Mouse (Mus musculus) CH12F3 (cell line): ENCODE results near the gene Nf1.

ENCODE experiments used
- in situ Hi-C: fragments of 300-500 bp; cut with MboI; formaldehyde crosslinking; loops from 2 replicates; pipeline ENCODE4 v1.14.3; 2020; ENCODE audit warnings: low sequenced_read_pairs

Gene Nf1

DNA sequence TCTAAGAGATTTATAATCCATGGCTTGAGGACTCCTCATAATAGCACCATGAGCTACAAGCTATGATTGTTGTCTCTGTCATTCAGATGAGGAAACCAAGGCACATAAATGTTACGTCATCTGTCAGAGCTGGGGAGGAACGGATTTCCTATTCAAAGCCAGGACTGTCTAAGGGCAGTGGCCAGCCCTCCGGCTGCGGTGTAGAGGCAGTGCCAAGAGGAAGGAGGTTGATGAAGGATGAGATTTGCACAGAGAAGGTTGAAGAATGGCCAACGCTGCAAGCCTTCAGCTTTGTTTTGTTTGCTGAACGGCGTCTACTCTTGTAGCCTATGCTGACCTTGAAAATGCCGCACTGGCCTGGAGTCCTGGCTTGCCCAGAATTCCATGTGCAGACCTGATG, 13.8 kb upstream of the Nf1 start:
- in situ Hi-C loops: no loop called here

GRCm38 (mm10) chr11:79327106-79327505, 12.4 kb upstream of the Nf1 start:
- in situ Hi-C loops: no loop called here

DNA sequence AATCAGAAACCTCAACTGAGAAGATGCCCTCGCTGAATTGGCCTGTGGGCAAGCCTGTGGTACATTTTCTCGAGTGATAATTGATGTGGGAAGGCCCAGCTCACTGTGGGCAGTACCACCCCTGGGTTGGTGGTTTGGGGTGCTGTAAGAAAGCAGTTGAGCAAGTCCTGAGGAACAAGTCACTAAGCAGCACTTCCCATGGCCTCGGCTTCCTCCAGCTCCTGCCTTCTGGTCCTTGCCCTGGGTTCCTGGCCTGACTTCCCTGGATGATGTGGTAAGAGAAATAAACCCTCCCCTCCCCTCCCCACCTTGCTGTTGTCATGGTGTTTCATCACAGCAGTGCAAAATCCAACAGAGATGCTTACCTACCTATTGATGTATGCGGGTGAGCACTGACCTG, 11.4 kb upstream of the Nf1 start:
- in situ Hi-C loops: no loop called here

DNA sequence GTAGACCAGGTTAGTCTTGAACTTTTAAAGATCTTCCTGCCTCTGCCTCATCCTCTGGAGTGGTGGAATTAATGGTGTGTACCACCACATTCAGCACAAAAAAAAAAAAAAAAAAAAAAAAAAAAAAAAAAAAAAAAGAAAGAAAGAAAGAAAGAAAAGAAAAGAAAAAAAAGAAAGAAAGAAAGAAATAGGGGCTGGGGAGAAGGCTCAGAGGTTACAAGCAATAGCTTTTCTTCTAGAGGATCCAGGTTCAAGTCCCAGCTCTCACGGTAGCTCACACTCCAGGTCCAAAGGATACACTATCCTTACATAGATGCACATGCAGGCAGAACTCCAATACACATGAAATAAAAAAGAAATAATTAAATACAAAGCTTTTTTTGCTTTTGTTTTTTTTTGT, 9.9 kb upstream of the Nf1 start:
- in situ Hi-C loops: no loop called here

DNA sequence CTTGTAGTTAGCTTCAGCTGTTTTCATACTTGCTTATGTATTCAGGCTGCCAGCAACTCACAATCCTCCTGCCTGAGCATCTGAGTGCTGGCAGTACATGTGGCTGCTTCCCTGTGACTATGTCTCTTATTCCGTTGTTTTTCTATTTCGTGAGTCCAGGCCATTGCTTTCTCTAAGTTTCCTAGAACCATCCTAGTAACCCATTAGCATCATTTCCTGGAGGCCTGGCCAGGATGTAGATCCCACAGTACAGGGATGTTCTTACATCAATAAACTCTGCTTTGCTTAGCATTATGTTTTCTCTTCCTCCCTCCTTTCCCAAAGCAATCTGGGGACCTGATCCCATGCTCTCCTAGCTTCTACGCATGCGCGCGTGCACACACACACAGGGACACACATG, 4.4 kb upstream of the Nf1 start:
- in situ Hi-C loops: no loop called here

DNA sequence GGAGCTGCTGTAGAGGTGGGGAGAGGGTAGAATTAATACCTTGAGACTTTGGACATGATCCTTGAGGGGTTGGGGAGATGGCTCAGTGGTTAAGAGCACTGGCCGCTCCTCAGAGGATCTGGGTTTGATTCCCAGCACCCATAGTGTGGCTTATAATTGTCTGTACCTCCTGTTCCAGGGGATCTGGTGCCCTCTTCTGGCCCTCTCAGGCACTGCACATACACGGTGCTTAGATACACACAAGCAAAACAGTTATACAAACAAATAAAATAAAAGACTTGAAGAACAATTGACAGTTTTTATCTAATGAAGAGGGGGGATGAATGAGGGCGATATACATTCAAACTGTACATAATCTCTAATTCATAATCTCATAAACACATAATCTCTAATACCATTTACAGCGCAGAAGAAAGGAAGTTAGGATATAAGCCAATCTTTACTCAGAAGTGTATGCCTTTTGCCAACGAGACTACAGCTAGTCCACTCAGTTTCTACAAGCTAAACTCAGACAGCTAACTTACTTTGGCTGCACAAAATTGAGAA, 2.7 kb upstream of the Nf1 start:
- in situ Hi-C loops: no loop called here

- in situ Hi-C loops: no loop called here
These were observed 872 bp upstream of the Nf1 start for GRCm38 (mm10) chr11:79338621-79339020.

DNA sequence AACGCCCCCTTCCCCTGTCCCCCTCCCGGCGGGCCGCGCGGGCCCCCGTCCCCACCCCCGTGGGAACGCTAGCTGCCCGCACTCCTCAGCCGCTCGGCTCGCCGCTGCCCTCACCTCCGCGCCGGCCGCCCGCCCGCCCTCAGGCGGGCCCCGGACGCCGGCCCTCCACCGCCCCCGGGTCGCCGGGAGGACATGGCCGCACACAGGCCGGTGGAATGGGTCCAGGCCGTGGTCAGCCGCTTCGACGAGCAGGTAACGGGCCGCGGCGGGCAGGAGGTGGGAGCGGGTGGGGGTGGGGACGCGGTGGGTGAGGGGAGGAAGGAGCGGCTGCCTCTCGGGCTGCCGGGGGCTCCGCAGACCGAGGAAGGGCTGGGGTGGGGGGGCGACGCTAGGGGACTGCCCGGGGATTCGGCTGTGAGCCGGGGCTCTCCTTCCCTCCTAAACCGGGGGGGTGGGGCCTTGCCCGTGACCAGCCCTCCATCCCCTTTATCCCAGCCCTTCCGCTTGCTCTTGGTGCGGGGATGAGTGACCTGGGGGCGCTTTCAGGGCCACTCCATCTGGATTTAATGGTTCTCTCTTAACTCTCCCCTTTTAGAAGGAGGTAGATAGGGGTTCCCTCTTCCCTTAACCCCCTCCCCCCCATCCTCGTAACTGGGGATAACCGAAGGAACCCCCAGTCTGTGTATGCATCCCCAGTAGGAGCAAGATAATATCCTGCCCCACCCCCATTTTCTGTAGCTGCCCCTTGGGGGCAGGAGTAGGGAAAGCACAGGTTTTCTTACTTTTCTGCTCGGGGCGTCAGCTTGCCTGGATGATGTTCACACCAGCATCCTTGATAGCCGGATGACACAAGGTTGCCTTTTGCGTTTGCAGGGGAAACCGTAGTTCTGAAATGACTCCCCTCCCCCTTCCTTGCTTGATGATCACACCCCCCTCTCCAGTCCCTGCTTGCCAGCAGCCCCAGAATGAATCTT, 602 bp downstream of the Nf1 start:
- in situ Hi-C loops: no loop called here

- in situ Hi-C loops: no loop called here
These were observed 17.5 kb downstream of the Nf1 start for GRCm38 (mm10) chr11:79356995-79357394.

DNA sequence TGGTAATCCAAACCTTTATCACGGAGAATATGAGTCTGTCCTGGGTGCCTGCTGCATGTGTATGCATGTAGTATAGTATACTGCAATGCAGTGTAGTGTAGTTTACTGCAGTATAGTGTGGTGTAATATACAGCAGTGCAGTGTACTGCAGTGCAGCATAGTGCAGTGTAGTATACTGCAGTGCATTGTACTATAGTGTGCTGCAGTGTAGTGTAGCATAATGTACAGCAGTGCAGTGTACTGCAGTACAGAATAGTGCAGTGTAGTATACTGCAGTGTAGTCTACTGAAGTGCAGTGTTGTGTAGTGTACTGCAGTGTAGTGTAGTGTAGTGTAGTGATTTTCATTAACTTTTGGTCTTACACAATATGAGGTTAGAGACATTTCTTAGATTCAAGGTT, 17.9 kb downstream of the Nf1 start:
- in situ Hi-C loops: no loop called here

GRCm38 (mm10) chr11:79364956-79365355, 25.5 kb downstream of the Nf1 start:
- in situ Hi-C loops: no loop called here

- in situ Hi-C loops: no loop called here
These were observed 26.8 kb downstream of the Nf1 start for GRCm38 (mm10) chr11:79366284-79366683.

DNA sequence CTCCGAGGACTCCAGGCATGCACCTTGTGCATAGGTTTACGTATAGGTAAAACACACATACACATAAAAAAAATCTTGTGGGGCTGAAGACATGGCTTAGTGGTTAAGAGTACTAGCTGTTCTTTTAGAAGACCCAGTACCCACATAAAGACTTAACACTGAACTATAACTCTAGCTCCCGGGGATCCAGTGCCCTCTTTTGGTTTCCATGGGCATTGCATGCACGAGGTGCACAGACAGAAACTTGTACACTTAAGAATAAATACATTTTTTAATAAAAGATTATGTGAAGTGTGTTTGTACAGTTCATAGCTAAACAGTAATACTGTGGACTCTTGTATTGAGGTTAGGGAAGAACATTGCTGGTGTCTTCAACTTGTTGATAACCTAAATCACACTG, 33.5 kb downstream of the Nf1 start:
- in situ Hi-C loops: no loop called here

DNA sequence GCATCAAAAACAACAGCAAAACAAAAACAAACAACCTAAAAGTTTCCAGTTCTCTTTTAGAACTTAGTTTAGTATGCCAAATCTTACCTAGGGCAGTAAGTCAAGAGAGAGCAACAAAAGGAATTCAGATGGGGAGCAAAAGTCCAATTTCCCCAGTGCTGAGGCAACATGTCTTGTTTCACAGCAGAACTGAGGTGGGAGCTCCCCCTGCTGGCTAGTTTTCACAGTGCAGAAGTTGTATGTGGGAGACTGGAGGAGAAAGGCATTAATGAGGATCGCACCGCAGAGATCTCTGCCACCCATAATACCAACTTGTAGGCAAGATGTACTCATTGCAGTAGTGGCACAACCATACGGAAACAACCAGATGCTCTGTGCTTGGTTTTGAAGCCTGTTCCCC, 58.8 kb downstream of the Nf1 start:
- in situ Hi-C loops: no loop called here

DNA sequence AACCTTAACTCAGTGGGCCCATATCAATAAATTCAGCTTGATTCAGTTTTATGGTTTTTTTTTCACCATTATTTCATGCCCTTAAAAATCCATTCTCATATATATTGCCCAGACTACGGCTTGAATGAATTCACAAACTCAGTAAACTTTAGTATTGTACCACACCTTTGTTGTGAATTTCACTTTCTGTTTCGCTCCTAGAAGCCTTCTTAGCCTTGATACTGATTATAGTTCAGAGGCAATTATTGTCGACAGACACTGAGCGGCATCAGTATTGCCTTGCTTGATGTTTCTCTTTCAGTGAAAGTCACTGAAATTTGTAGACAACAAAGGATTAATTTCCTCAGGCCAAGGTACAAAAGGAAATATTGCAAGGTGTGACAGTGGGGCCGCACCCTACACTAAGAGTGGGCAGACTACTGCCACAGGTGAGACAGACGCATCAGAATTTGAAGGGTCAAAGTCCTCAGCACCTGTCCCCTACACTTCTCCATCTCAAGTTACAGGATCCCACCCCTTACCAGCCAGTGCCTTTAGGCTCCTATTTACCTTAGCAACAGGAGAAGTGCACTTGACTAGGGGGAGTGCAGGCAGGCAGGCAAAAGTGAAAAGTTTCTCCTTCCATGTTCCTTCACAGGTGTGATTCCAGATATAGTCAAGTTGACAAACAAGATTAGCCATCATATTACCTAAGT, 64.3 kb downstream of the Nf1 start:
- in situ Hi-C loops: no loop called here

GRCm38 (mm10) chr11:79413761-79414513, 74.4 kb downstream of the Nf1 start:
- in situ Hi-C loops: no loop called here

DNA sequence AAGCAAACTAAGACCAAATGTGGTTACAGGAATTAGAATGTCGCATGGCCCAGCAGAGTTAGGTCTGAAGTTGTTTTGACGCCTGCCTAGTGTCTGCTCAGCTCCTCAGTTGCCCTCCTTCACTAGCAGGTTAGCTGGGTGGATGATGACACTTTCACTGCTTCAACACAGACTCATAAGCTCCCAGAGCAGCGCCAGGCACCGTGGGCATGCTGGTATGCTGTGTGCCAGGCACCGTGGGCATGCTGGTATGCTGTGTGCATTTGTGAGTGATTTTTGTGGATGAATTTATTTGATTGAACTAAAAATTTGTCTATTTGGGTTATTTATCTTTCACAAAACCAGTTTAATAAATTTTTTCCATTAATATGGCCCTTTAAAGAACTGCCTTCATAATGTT, 83.0 kb downstream of the Nf1 start:
- in situ Hi-C loops: no loop called here

DNA sequence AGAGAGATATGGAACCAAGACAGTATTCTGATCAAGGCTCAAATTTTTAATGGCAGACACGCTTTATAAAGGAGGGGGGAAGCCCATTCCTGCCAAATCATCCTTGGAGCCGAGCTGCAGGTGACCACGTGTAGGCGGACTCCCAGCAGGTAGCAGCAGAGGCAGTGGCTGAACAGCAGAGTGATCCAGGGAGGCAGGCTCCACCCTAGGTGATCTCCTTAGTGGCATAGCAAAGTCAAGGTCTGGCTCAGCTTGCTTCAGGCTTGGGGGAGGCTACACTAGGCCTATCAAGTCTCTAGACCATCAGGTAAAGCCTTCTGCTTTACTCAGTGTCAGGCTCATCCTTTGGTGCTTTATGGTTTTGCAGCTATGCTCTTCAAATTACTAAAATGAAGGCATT, 87.1 kb downstream of the Nf1 start:
- in situ Hi-C loops: no loop called here

GRCm38 (mm10) chr11:79427638-79428037, 88.1 kb downstream of the Nf1 start:
- in situ Hi-C loops: no loop called here

DNA sequence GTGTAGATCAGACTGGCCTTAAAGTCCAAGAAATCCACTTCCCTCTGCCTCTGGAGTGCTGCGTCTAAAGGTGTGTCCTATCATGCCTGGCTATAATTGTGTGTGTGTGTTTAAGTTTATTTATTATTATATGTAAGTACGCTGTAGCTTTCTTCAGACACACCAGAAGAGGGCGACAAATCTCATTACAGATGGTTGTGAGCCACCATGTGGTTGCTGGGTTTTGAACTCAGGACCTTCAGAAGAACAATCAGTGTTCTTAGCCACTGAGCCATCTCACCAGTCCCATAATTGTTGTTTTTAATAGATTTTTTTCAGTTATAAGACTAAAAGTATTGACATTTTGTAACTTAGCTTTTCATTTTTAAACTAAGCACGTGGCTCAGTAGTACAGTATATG, 95.8 kb downstream of the Nf1 start:
- in situ Hi-C loops: no loop called here

- in situ Hi-C loops: no loop called here
These were observed 108.9 kb downstream of the Nf1 start for GRCm38 (mm10) chr11:79448361-79448760.
